ENCODE assay signal across 8 mouse cellular contexts in the genomic region with DNA sequence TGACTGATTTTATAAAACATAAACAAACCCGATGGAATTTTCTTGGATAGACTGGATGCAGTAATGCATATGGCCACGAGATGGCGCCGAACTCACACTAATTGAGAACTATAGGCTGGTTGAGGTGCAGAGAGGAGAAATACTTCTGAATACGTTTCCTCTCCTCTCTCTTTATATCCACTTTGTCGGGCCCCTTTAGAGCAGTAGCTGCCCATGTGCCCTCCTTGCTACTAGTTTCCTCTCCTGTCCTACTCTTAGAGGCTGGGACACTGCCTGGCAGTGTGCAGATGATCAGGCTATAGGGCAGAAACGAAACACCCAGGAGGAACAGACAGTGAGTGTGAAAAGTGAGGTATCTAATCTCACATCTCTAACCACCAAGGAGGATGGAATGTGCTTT. TPM values are rescaled to one million over a fixed set of nuclear protein-coding genes. Genes with fewer than 3 reads are reported as not detected.
DNase-seq lines count a peak whose midpoint lies in the region; ATAC-seq lines count a peak whose summit lies in the region.

No protein-coding gene starts in this region.

- no peaks in the 10 kb centered on the region for H3K27me3 ChIP-seq in forebrain, embryonic 16.5 days (replicated peaks; ENCODE audit: control insufficient read depth, insufficient read depth, low read length)
- no peaks in the 10 kb centered on the region for H3K27me3 ChIP-seq in hindbrain, embryonic 14.5 days (ENCODE audit: control insufficient read depth, insufficient read depth, low read length)

- no peaks in the 10 kb centered on the region for H3K4me1 ChIP-seq in forebrain, embryonic 16.5 days (replicated peaks; ENCODE audit: control insufficient read depth, insufficient read depth, low read length)
- no peaks in the 10 kb centered on the region for H3K4me1 ChIP-seq in hindbrain, embryonic 14.5 days (replicated peaks; ENCODE audit: control insufficient read depth, insufficient read depth, low read length)

- no peaks in the 10 kb centered on the region for H3K36me3 ChIP-seq in forebrain, embryonic 16.5 days (ENCODE audit: control insufficient read depth, insufficient read depth)
- no peaks in the 10 kb centered on the region for H3K36me3 ChIP-seq in hindbrain, embryonic 14.5 days (replicated peaks; ENCODE audit: control insufficient read depth, insufficient read depth)

- peak; percentile 82 for ATAC-seq in forebrain, embryonic 16.5 days
- ATAC-seq in hindbrain, embryonic 14.5 days (ENCODE audit: low FRiP score): peak; percentile 74

- WGBS in forebrain, embryonic 16.5 days: 12% methylated on average over 7 of the region's 7 CpGs
- 13% methylated on average over 7 of the region's 7 CpGs for WGBS in hindbrain, embryonic 14.5 days

- H3K9ac ChIP-seq in forebrain, embryonic 16.5 days (replicated peaks; ENCODE audit: low read depth, low read length): no peak overlapping the region
- H3K9ac ChIP-seq in hindbrain, embryonic 14.5 days: no peak overlapping the region

- DNase-seq in MN1 (ENCODE audit: low spot score): peak; percentile 40
- DNase-seq in cerebellum, adult 11 months: peak; percentile 12
- peak; percentile 82 for DNase-seq in hindbrain, embryonic 14.5 days (ENCODE audit: low spot score)
- peak; percentile 72 to 73 for DNase-seq in layer of hippocampus, postnatal 14 days (ENCODE audit: low spot score in 2 of 2)
- peak; percentile 73 for DNase-seq in lung, postnatal 10 days
- peak; percentile 86 for DNase-seq in retina, embryonic 14.5 days (ENCODE audit: low spot score)
- DNase-seq in urinary bladder, postnatal 14 days (ENCODE audit: low spot score): peak; percentile 72

- no peak overlapping the region for H3K4me3 ChIP-seq in forebrain, embryonic 16.5 days (replicated peaks; ENCODE audit: low read length)
- H3K4me3 ChIP-seq in hindbrain, embryonic 14.5 days (replicated peaks; ENCODE audit: low read length): no peak overlapping the region

- H3K9me3 ChIP-seq in forebrain, embryonic 16.5 days (ENCODE audit: control insufficient read depth, low read length): no peaks in the 10 kb centered on the region
- no peaks in the 10 kb centered on the region for H3K9me3 ChIP-seq in hindbrain, embryonic 14.5 days (ENCODE audit: control insufficient read depth, low read length)

- H3K4me2 ChIP-seq in forebrain, embryonic 16.5 days (ENCODE audit: low read length): no peak overlapping the region; the same call in 1 of the 2 replicates
- H3K4me2 ChIP-seq in hindbrain, embryonic 14.5 days (replicated peaks): no peak overlapping the region; the same call in 1 of the 2 replicates

- H3K27ac ChIP-seq in forebrain, embryonic 16.5 days (ENCODE audit: low read length): no peak overlapping the region
- H3K27ac ChIP-seq in hindbrain, embryonic 14.5 days: no peak overlapping the region

RNA-seq across cellular contexts. Expression of gene Slc5a9, which starts 16.7 kb away (rescaled TPM):
- polyA plus RNA-seq in forebrain, embryonic 16.5 days (2015; fragmentation: Nextera tagmentation; extraction: Ambion mirVana): 0.12 TPM in 1 of 2 replicates, not detected in the other
- 0.10 TPM in 1 of 2 replicates, not detected in the other for polyA plus RNA-seq in hindbrain, embryonic 14.5 days (2014; fragmentation: Nextera tagmentation; extraction: Ambion mirVana)
- total RNA-seq in layer of hippocampus, postnatal 14 days (2021): not detected

RNA-seq across cellular contexts. Expression of gene Skint8, which starts 33.2 kb away (rescaled TPM):
- not detected in 2 replicates for polyA plus RNA-seq in forebrain, embryonic 16.5 days (2015; fragmentation: Nextera tagmentation; extraction: Ambion mirVana)
- not detected in 2 replicates for polyA plus RNA-seq in hindbrain, embryonic 14.5 days (2014; fragmentation: Nextera tagmentation; extraction: Ambion mirVana)
- not detected for total RNA-seq in layer of hippocampus, postnatal 14 days (2021)

Comparison
In these comparisons a context has a peak if more than half of its experiments do, and no peak if none do; other contexts are left out.
1. DNase-seq: peak in every context shown above with its lines; median percentile 86 in retina, embryonic 14.5 days; 82 in hindbrain, embryonic 14.5 days; 73 in lung, postnatal 10 days; 72 in layer of hippocampus, postnatal 14 days; 72 in urinary bladder, postnatal 14 days; 40 in MN1; 12 in cerebellum, adult 11 months.